Mouse (Mus musculus): Measurements from ENCODE around the gene 2410137M14Rik. TPM values are rescaled to one million over a fixed set of nuclear protein-coding genes. Genes with fewer than 3 reads are reported as not detected.

Gene 2410137M14Rik
- polyA plus RNA-seq, 1 experiment from 2014 or later: 0.14 TPM

- DNase-seq (ENCODE audit: low spot score): no peak
- Histone ChIP-seq H3K36me3 (ENCODE audit: insufficient read depth, low read length) (no peaks in the 10 kb centered on the region), H3K27ac (ENCODE audit: low read length) (no peak overlapping the region), H3K4me3 (ENCODE audit: low read depth, low read length) (no peak overlapping the region), H3K27me3 (replicated peaks; ENCODE audit: insufficient read depth, low read length) (peaks cover 5% of the 10 kb centered on the region; the same call in 1 of the 2 replicates), H3K4me1 (ENCODE audit: insufficient read depth, low read depth, low read length) (no peaks in the 10 kb centered on the region), H3K9me3 (ENCODE audit: low read length) (no peaks in the 10 kb centered on the region), H3K9ac (replicated peaks; ENCODE audit: low read depth) (no peak overlapping the region), H3K4me2 (replicated peaks; ENCODE audit: low read depth, low read length) (no peak overlapping the region)
- 77% methylated on average over 2 of the region's 2 CpGs for WGBS
- TF ChIP-seq CTCF (IDR thresholded peaks at IDR 0.05) (no peak), EP300 (IDR thresholded peaks at IDR 0.05) (no peak)
- ATAC-seq: no peak
Observed at GRCm38 (mm10) chr17:36938056-36938455, 43.0 kb downstream of the 2410137M14Rik start.

- Histone ChIP-seq H3K27ac (ENCODE audit: low read length) (0 out of 2 replicates have a peak overlapping the region, but pooled peaks have one; percentile 26), H3K4me3 (ENCODE audit: low read depth, low read length) (no peak overlapping the region), H3K4me2 (replicated peaks; ENCODE audit: low read depth, low read length) (no peak overlapping the region), H3K27me3 (replicated peaks; ENCODE audit: insufficient read depth, low read length) (no peaks in the 10 kb centered on the region), H3K9ac (replicated peaks; ENCODE audit: low read depth) (no peak overlapping the region), H3K9me3 (ENCODE audit: low read length) (no peaks in the 10 kb centered on the region), H3K36me3 (ENCODE audit: insufficient read depth, low read length) (no peaks in the 10 kb centered on the region), H3K4me1 (ENCODE audit: insufficient read depth, low read depth, low read length) (peaks cover 7% of the 10 kb centered on the region; the same call in 1 of the 2 replicates)
- TF ChIP-seq CTCF (IDR thresholded peaks at IDR 0.05) (no peak), EP300 (IDR thresholded peaks at IDR 0.05) (peak; percentile 70)
- peak; percentile 72 for ATAC-seq
- DNase-seq (ENCODE audit: low spot score): peak; percentile 74
- 7% methylated on average over 2 of the region's 2 CpGs for WGBS
Observed at GRCm38 (mm10) chr17:36931806-36932205, 49.2 kb downstream of the 2410137M14Rik start.

GRCm38 (mm10) chr17:36931130-36931529, 49.9 kb downstream of the 2410137M14Rik start:
- ATAC-seq: no peak
- Histone ChIP-seq H3K27me3 (replicated peaks; ENCODE audit: insufficient read depth, low read length) (no peaks in the 10 kb centered on the region), H3K9me3 (ENCODE audit: low read length) (no peaks in the 10 kb centered on the region), H3K4me2 (replicated peaks; ENCODE audit: low read depth, low read length) (no peak overlapping the region), H3K27ac (ENCODE audit: low read length) (0 out of 2 replicates have a peak overlapping the region, but pooled peaks have one; percentile 26), H3K36me3 (ENCODE audit: insufficient read depth, low read length) (no peaks in the 10 kb centered on the region), H3K4me3 (ENCODE audit: low read depth, low read length) (no peak overlapping the region), H3K9ac (replicated peaks; ENCODE audit: low read depth) (no peak overlapping the region), H3K4me1 (ENCODE audit: insufficient read depth, low read depth, low read length) (peaks cover 7% of the 10 kb centered on the region; the same call in 1 of the 2 replicates)
- DNase-seq (ENCODE audit: low spot score): no peak
- TF ChIP-seq CTCF (IDR thresholded peaks at IDR 0.05) (no peak), EP300 (IDR thresholded peaks at IDR 0.05) (no peak)
- WGBS: 83% methylated on average over 4 of the region's 4 CpGs

- 63% methylated on average over 6 of the region's 6 CpGs for WGBS
- TF ChIP-seq EP300 (IDR thresholded peaks at IDR 0.05) (no peak), CTCF (IDR thresholded peaks at IDR 0.05) (no peak)
- Histone ChIP-seq H3K4me3 (ENCODE audit: low read depth, low read length) (no peak overlapping the region), H3K4me1 (ENCODE audit: insufficient read depth, low read depth, low read length) (peaks cover 7% of the 10 kb centered on the region; the same call in 1 of the 2 replicates), H3K9me3 (ENCODE audit: low read length) (no peaks in the 10 kb centered on the region), H3K9ac (replicated peaks; ENCODE audit: low read depth) (no peak overlapping the region), H3K27me3 (replicated peaks; ENCODE audit: insufficient read depth, low read length) (no peaks in the 10 kb centered on the region), H3K36me3 (ENCODE audit: insufficient read depth, low read length) (no peaks in the 10 kb centered on the region), H3K4me2 (replicated peaks; ENCODE audit: low read depth, low read length) (no peak overlapping the region), H3K27ac (ENCODE audit: low read length) (no peak overlapping the region)
- peak; percentile 61 for ATAC-seq
- DNase-seq (ENCODE audit: low spot score): peak; percentile 22
Observed at GRCm38 (mm10) chr17:36930233-36930632, 50.8 kb downstream of the 2410137M14Rik start.

GRCm38 (mm10) chr17:36929236-36929932, 51.7 kb downstream of the 2410137M14Rik start:
- Histone ChIP-seq H3K27me3 (replicated peaks; ENCODE audit: insufficient read depth, low read length) (no peaks in the 10 kb centered on the region), H3K4me1 (ENCODE audit: insufficient read depth, low read depth, low read length) (peaks cover 7% of the 10 kb centered on the region; the same call in 1 of the 2 replicates), H3K9ac (replicated peaks; ENCODE audit: low read depth) (no peak overlapping the region), H3K9me3 (ENCODE audit: low read length) (no peaks in the 10 kb centered on the region), H3K4me3 (ENCODE audit: low read depth, low read length) (no peak overlapping the region), H3K4me2 (replicated peaks; ENCODE audit: low read depth, low read length) (no peak overlapping the region), H3K36me3 (ENCODE audit: insufficient read depth, low read length) (no peaks in the 10 kb centered on the region), H3K27ac (ENCODE audit: low read length) (no peak overlapping the region)
- TF ChIP-seq CTCF (IDR thresholded peaks at IDR 0.05) (no peak), EP300 (IDR thresholded peaks at IDR 0.05) (no peak)
- DNase-seq (ENCODE audit: low spot score) (no peak), ATAC-seq (no peak)
- 64% methylated on average over 12 of the region's 12 CpGs for WGBS

Other genes starting within 250 kb of the 2410137M14Rik start
- gene H2-M10.5, start 208.3 kb downstream of the 2410137M14Rik start, polyA plus RNA-seq (2015; fragmentation: Nextera tagmentation; extraction: Ambion mirVana): not detected in 2 replicates
- not detected in 2 replicates for gene H2-M10.6, start 169.1 kb downstream of the 2410137M14Rik start, polyA plus RNA-seq (2015; fragmentation: Nextera tagmentation; extraction: Ambion mirVana)
- 29.7 and 35.3 TPM in 2 replicates for gene Trim26, start 144.1 kb downstream of the 2410137M14Rik start, polyA plus RNA-seq (2015; fragmentation: Nextera tagmentation; extraction: Ambion mirVana)
- 0.10 and 0.14 TPM in 2 replicates for gene Trim15, start 114.0 kb downstream of the 2410137M14Rik start, polyA plus RNA-seq (2015; fragmentation: Nextera tagmentation; extraction: Ambion mirVana)
- 3.5 and 3.6 TPM in 2 replicates for gene Trim10, start 111.7 kb downstream of the 2410137M14Rik start, polyA plus RNA-seq (2015; fragmentation: Nextera tagmentation; extraction: Ambion mirVana)
- gene Trim40, start 91.1 kb downstream of the 2410137M14Rik start, polyA plus RNA-seq (2015; fragmentation: Nextera tagmentation; extraction: Ambion mirVana): not detected in 2 replicates
- gene Trim31, start 83.1 kb downstream of the 2410137M14Rik start, polyA plus RNA-seq (2015; fragmentation: Nextera tagmentation; extraction: Ambion mirVana): not detected in 2 replicates
- gene Rnf39, start 38.3 kb downstream of the 2410137M14Rik start, polyA plus RNA-seq (2015; fragmentation: Nextera tagmentation; extraction: Ambion mirVana): 13.4 and 13.5 TPM in 2 replicates
- 96.9 and 108 TPM in 2 replicates for gene Ppp1r11, start 29.5 kb downstream of the 2410137M14Rik start, polyA plus RNA-seq (2015; fragmentation: Nextera tagmentation; extraction: Ambion mirVana)
- gene Znrd1, start 22.7 kb downstream of the 2410137M14Rik start, polyA plus RNA-seq (2015; fragmentation: Nextera tagmentation; extraction: Ambion mirVana): 63.8 and 72.8 TPM in 2 replicates
- gene Znrd1as, start 22.6 kb downstream of the 2410137M14Rik start, polyA plus RNA-seq (2015; fragmentation: Nextera tagmentation; extraction: Ambion mirVana): 5.1 and 6.1 TPM in 2 replicates
- gene H2-M5, start 8.3 kb upstream of the 2410137M14Rik start, polyA plus RNA-seq (2015; fragmentation: Nextera tagmentation; extraction: Ambion mirVana): 0.13 and 0.21 TPM in 2 replicates
- 35.6 and 44.3 TPM in 2 replicates for gene Zfp57, start 19.9 kb upstream of the 2410137M14Rik start, polyA plus RNA-seq (2015; fragmentation: Nextera tagmentation; extraction: Ambion mirVana)
- gene Mog, start 42.2 kb upstream of the 2410137M14Rik start, polyA plus RNA-seq (2015; fragmentation: Nextera tagmentation; extraction: Ambion mirVana): 0.07 TPM in 1 of 2 replicates, not detected in the other
- gene Gabbr1, start 64.7 kb upstream of the 2410137M14Rik start, polyA plus RNA-seq (2015; fragmentation: Nextera tagmentation; extraction: Ambion mirVana): 5.8 and 6.2 TPM in 2 replicates
- not detected in 2 replicates for gene Olfr90, start 107.3 kb upstream of the 2410137M14Rik start, polyA plus RNA-seq (2015; fragmentation: Nextera tagmentation; extraction: Ambion mirVana)
- not detected in 2 replicates for gene Olfr91, start 117.0 kb upstream of the 2410137M14Rik start, polyA plus RNA-seq (2015; fragmentation: Nextera tagmentation; extraction: Ambion mirVana)
- not detected in 2 replicates for gene Olfr92, start 138.9 kb upstream of the 2410137M14Rik start, polyA plus RNA-seq (2015; fragmentation: Nextera tagmentation; extraction: Ambion mirVana)
- not detected in 2 replicates for gene Olfr93, start 180.3 kb upstream of the 2410137M14Rik start, polyA plus RNA-seq (2015; fragmentation: Nextera tagmentation; extraction: Ambion mirVana)
- gene Ubd, start 212.7 kb upstream of the 2410137M14Rik start, polyA plus RNA-seq (2015; fragmentation: Nextera tagmentation; extraction: Ambion mirVana): not detected in 2 replicates
- not detected in 2 replicates for gene Olfr94, start 219.8 kb upstream of the 2410137M14Rik start, polyA plus RNA-seq (2015; fragmentation: Nextera tagmentation; extraction: Ambion mirVana)
- gene Olfr95, start 231.9 kb upstream of the 2410137M14Rik start, polyA plus RNA-seq (2015; fragmentation: Nextera tagmentation; extraction: Ambion mirVana): not detected in 2 replicates
- gene Olfr96, start 238.9 kb upstream of the 2410137M14Rik start, polyA plus RNA-seq (2015; fragmentation: Nextera tagmentation; extraction: Ambion mirVana): not detected in 2 replicates